Mouse (Mus musculus): ENCODE data around the gene Plcb3. TPM values are rescaled to one million over a fixed set of nuclear protein-coding genes. Genes with fewer than 3 reads are reported as not detected.

The Plcb3 gene
- polyA plus RNA-seq, 1 experiment from 2014 or later, result 3.5 TPM

Other genes with a start within 250 kb of the Plcb3 start
- gene Rps6ka4, start 135.8 kb downstream of the Plcb3 start, polyA plus RNA-seq (2014; fragmentation: Illumina TruSeq; extraction: RNeasy Lipid Tissue Mini Kit (QIAGEN cat#74804); ENCODE audit: low read depth, low replicate concordance), result not detected
- not detected for gene Ccdc88b, start 118.3 kb downstream of the Plcb3 start, polyA plus RNA-seq (2014; fragmentation: Illumina TruSeq; extraction: RNeasy Lipid Tissue Mini Kit (QIAGEN cat#74804); ENCODE audit: low read depth, low replicate concordance)
- gene Trmt112, start 66.8 kb downstream of the Plcb3 start, polyA plus RNA-seq (2014; fragmentation: Illumina TruSeq; extraction: RNeasy Lipid Tissue Mini Kit (QIAGEN cat#74804); ENCODE audit: low read depth, low replicate concordance), result 34.2 TPM
- gene Prdx5, start 66.4 kb downstream of the Plcb3 start, polyA plus RNA-seq (2014; fragmentation: Illumina TruSeq; extraction: RNeasy Lipid Tissue Mini Kit (QIAGEN cat#74804); ENCODE audit: low read depth, low replicate concordance), result 18.6 TPM
- 0.76 TPM for gene Esrra, start 54.7 kb downstream of the Plcb3 start, polyA plus RNA-seq (2014; fragmentation: Illumina TruSeq; extraction: RNeasy Lipid Tissue Mini Kit (QIAGEN cat#74804); ENCODE audit: low read depth, low replicate concordance)
- gene Catsperz, start 51.1 kb downstream of the Plcb3 start, polyA plus RNA-seq (2014; fragmentation: Illumina TruSeq; extraction: RNeasy Lipid Tissue Mini Kit (QIAGEN cat#74804); ENCODE audit: low read depth, low replicate concordance), result not detected
- gene Kcnk4, start 42.0 kb downstream of the Plcb3 start, polyA plus RNA-seq (2014; fragmentation: Illumina TruSeq; extraction: RNeasy Lipid Tissue Mini Kit (QIAGEN cat#74804); ENCODE audit: low read depth, low replicate concordance), result not detected
- not detected for gene Bad, start 34.6 kb downstream of the Plcb3 start, polyA plus RNA-seq (2014; fragmentation: Illumina TruSeq; extraction: RNeasy Lipid Tissue Mini Kit (QIAGEN cat#74804); ENCODE audit: low read depth, low replicate concordance)
- gene Gpr137, start 34.0 kb downstream of the Plcb3 start, polyA plus RNA-seq (2014; fragmentation: Illumina TruSeq; extraction: RNeasy Lipid Tissue Mini Kit (QIAGEN cat#74804); ENCODE audit: low read depth, low replicate concordance), result not detected
- gene Ppp1r14b, start 1.5 kb downstream of the Plcb3 start, polyA plus RNA-seq (2014; fragmentation: Illumina TruSeq; extraction: RNeasy Lipid Tissue Mini Kit (QIAGEN cat#74804); ENCODE audit: low read depth, low replicate concordance), result 6.6 TPM
- 15.7 TPM for gene Fkbp2, start 4.0 kb upstream of the Plcb3 start, polyA plus RNA-seq (2014; fragmentation: Illumina TruSeq; extraction: RNeasy Lipid Tissue Mini Kit (QIAGEN cat#74804); ENCODE audit: low read depth, low replicate concordance)
- gene Vegfb, start 11.2 kb upstream of the Plcb3 start, polyA plus RNA-seq (2014; fragmentation: Illumina TruSeq; extraction: RNeasy Lipid Tissue Mini Kit (QIAGEN cat#74804); ENCODE audit: low read depth, low replicate concordance), result 12.7 TPM
- gene Dnajc4, start 16.1 kb upstream of the Plcb3 start, polyA plus RNA-seq (2014; fragmentation: Illumina TruSeq; extraction: RNeasy Lipid Tissue Mini Kit (QIAGEN cat#74804); ENCODE audit: low read depth, low replicate concordance), result 2.3 TPM
- gene Nudt22, start 19.6 kb upstream of the Plcb3 start, polyA plus RNA-seq (2014; fragmentation: Illumina TruSeq; extraction: RNeasy Lipid Tissue Mini Kit (QIAGEN cat#74804); ENCODE audit: low read depth, low replicate concordance), result 1.3 TPM
- gene Trpt1, start 19.7 kb upstream of the Plcb3 start, polyA plus RNA-seq (2014; fragmentation: Illumina TruSeq; extraction: RNeasy Lipid Tissue Mini Kit (QIAGEN cat#74804); ENCODE audit: low read depth, low replicate concordance), result not detected
- gene Fermt3, start 43.0 kb upstream of the Plcb3 start, polyA plus RNA-seq (2014; fragmentation: Illumina TruSeq; extraction: RNeasy Lipid Tissue Mini Kit (QIAGEN cat#74804); ENCODE audit: low read depth, low replicate concordance), result 0.17 TPM
- 112 TPM for gene Stip1, start 63.5 kb upstream of the Plcb3 start, polyA plus RNA-seq (2014; fragmentation: Illumina TruSeq; extraction: RNeasy Lipid Tissue Mini Kit (QIAGEN cat#74804); ENCODE audit: low read depth, low replicate concordance)
- gene Macrod1, start 80.3 kb upstream of the Plcb3 start, polyA plus RNA-seq (2014; fragmentation: Illumina TruSeq; extraction: RNeasy Lipid Tissue Mini Kit (QIAGEN cat#74804); ENCODE audit: low read depth, low replicate concordance), result 8.3 TPM
- 0.35 TPM for gene Flrt1, start 129.3 kb upstream of the Plcb3 start, polyA plus RNA-seq (2014; fragmentation: Illumina TruSeq; extraction: RNeasy Lipid Tissue Mini Kit (QIAGEN cat#74804); ENCODE audit: low read depth, low replicate concordance)
- 24.6 TPM for gene Otub1, start 229.8 kb upstream of the Plcb3 start, polyA plus RNA-seq (2014; fragmentation: Illumina TruSeq; extraction: RNeasy Lipid Tissue Mini Kit (QIAGEN cat#74804); ENCODE audit: low read depth, low replicate concordance)
- 87.4 TPM for gene Cox8a, start 241.1 kb upstream of the Plcb3 start, polyA plus RNA-seq (2014; fragmentation: Illumina TruSeq; extraction: RNeasy Lipid Tissue Mini Kit (QIAGEN cat#74804); ENCODE audit: low read depth, low replicate concordance)

Data from adrenal gland, adult 10 weeks (tissue).